Mouse (Mus musculus): ENCODE measurements at regions not wholly inside any gene's neighbourhood (a gene's known extent, or its start where the extent isn't known, plus 50 kb on each side); places are given as distances from the start of the nearest gene placed in this dataset.

DNA sequence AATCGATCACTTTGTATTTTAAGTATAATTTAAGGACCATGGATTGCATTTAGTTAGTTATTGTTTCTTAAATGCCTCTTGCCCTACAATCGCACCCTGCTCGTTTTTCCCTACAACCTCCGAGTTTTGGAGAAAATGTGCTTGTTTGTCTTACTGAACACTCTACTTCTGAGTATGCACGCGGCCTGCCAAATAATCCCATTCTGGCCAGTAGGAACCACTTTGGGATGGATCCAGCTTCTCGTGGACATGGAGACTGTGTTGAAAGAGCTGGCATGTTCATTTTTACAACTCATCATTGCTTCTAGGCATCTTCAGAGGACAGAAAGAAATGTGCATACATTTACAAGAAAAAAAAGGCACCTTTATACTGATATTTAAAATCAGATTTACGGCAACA, 440.5 kb upstream of the Klf12 start:
- no peak for TF ChIP-seq CTCF (IDR thresholded peaks at IDR 0.05; ENCODE audit: extremely low read depth, insufficient read depth, insufficient read length, insufficient replicate concordance)
- no peak for TF ChIP-seq POLR2A (IDR thresholded peaks at IDR 0.05; ENCODE audit: low read depth, low read length)

All from spleen, adult 2 months (tissue).